Mouse (Mus musculus): Measurements from ENCODE around the gene Kcnn1.

DNA sequence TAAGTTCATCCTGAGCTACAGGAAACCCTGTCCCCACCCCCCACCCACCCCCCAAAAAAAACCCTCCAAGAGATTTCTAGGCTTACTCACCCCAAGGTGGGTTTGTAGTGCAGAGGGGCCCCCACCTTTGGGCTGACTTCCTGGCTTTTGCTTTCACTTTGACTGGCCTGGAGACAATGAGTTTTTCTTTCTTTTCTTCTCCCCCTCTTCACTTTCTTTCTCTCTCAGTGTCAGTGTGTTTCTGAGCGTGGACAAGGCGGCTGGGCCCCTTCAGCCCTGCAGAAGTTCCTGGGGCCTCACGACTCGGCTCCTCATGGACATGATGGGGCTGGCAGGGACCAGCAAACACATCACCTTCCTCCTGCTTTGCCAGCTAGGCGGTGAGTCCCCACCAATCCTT, 54.8 kb downstream of the Kcnn1 start, which contains the start of gene Il12rb1:
- TF ChIP-seq CTCF (IDR thresholded peaks at IDR 0.05; ENCODE audit: low read depth) (no peak), EP300 (optimal IDR thresholded peaks at IDR 0.05) (no peak)

Measured in stomach, postnatal 0 days (tissue).